Mouse (Mus musculus): ENCODE results near the gene Bcl11a. TPM values are rescaled to one million over a fixed set of nuclear protein-coding genes. Genes with fewer than 3 reads are reported as not detected.
"Not testable (repeated sequence)": the region's sequence is repeated elsewhere in the genome, so short reads cannot be mapped to it uniquely, and the experiment has no call there.

Gene Bcl11a
- polyA plus RNA-seq, 1 experiment from 2014 or later = 71.7 TPM

- Histone ChIP-seq H3K27ac (ENCODE audit: low read depth, low read length) (no peak overlapping the region), H3K27me3 (ENCODE audit: control insufficient read depth, insufficient read depth, low read length) (no peaks in the 10 kb centered on the region), H3K4me2 (replicated peaks; ENCODE audit: low read depth, low read length) (no peak overlapping the region), H3K9ac (ENCODE audit: low read depth, low read length) (no peak overlapping the region), H3K9me3 (ENCODE audit: control insufficient read depth, low read length) (no peaks in the 10 kb centered on the region), H3K36me3 (ENCODE audit: control insufficient read depth, insufficient read depth, low read length) (no peaks in the 10 kb centered on the region), H3K4me1 (replicated peaks; ENCODE audit: control insufficient read depth, insufficient read depth, low read length) (peaks cover 2% of the 10 kb centered on the region; the same call in 1 of the 2 replicates), H3K4me3 (ENCODE audit: low read depth, low read length) (no peak overlapping the region)
- no peak for ATAC-seq (ENCODE audit: low FRiP score)
- DNase-seq (ENCODE audit: low spot score) = no peak
- 90% methylated on average over 2 of the region's 2 CpGs for WGBS
Measured at GRCm38 (mm10) chr11:24116041-24116440, 38.2 kb downstream of the Bcl11a start.

- Histone ChIP-seq H3K36me3 (ENCODE audit: control insufficient read depth, insufficient read depth, low read length) (no peaks in the 10 kb centered on the region), H3K4me1 (replicated peaks; ENCODE audit: control insufficient read depth, insufficient read depth, low read length) (peaks cover 2% of the 10 kb centered on the region; the same call in 1 of the 2 replicates), H3K9ac (ENCODE audit: low read depth, low read length) (no peak overlapping the region), H3K27me3 (ENCODE audit: control insufficient read depth, insufficient read depth, low read length) (no peaks in the 10 kb centered on the region), H3K27ac (ENCODE audit: low read depth, low read length) (no peak overlapping the region), H3K4me3 (ENCODE audit: low read depth, low read length) (no peak overlapping the region), H3K9me3 (ENCODE audit: control insufficient read depth, low read length) (no peaks in the 10 kb centered on the region), H3K4me2 (replicated peaks; ENCODE audit: low read depth, low read length) (no peak overlapping the region)
- ATAC-seq (ENCODE audit: low FRiP score) (no peak), DNase-seq (ENCODE audit: low spot score) (no peak)
- 89% methylated on average over 7 of the region's 7 CpGs for WGBS
Measured at GRCm38 (mm10) chr11:24116582-24117318, 38.9 kb downstream of the Bcl11a start.

GRCm38 (mm10) chr11:24121136-24121535 is 43.3 kb downstream of the Bcl11a start:
- H3K27me3 ChIP-seq (ENCODE audit: control insufficient read depth, insufficient read depth, low read length) = no peaks in the 10 kb centered on the region
- 84% methylated on average over 9 of the region's 9 CpGs for WGBS
- ATAC-seq (ENCODE audit: low FRiP score) = no peak
- H3K9ac ChIP-seq (ENCODE audit: low read depth, low read length) = no peak overlapping the region
- peaks cover 2% of the 10 kb centered on the region; the same call in 1 of the 2 replicates for H3K4me1 ChIP-seq (replicated peaks; ENCODE audit: control insufficient read depth, insufficient read depth, low read length)
- H3K4me3 ChIP-seq (ENCODE audit: low read depth, low read length) = no peak overlapping the region
- no peak overlapping the region for H3K4me2 ChIP-seq (replicated peaks; ENCODE audit: low read depth, low read length)
- H3K27ac ChIP-seq (ENCODE audit: low read depth, low read length) = no peak overlapping the region
- no peaks in the 10 kb centered on the region for H3K9me3 ChIP-seq (ENCODE audit: control insufficient read depth, low read length)
- DNase-seq (ENCODE audit: low spot score) = no peak
- H3K36me3 ChIP-seq (ENCODE audit: control insufficient read depth, insufficient read depth, low read length) = no peaks in the 10 kb centered on the region

DNA sequence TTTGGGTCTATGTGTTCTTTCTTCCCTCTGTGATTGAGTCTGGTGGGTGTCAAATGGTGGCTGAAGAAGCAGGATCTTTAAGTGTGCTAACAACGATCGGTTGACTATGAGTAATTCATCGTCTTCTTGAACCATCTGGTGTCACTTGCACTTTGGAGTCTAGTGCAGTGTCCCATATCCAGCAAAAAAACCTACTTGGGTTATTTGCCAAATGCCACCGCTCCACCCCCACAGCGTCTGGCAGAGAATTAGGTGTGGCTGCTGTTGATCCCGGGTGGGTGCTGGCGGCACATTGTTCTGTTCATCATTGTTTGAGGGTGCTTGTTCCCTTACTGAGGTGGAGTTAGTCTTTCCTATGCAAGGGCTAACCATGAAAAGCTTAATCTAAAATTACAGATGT is 45.0 kb downstream of the Bcl11a start:
- H3K4me3 ChIP-seq (ENCODE audit: low read depth, low read length) = no peak overlapping the region
- no peak overlapping the region for H3K4me2 ChIP-seq (replicated peaks; ENCODE audit: low read depth, low read length)
- H3K9me3 ChIP-seq (ENCODE audit: control insufficient read depth, low read length) = no peaks in the 10 kb centered on the region
- no peaks in the 10 kb centered on the region for H3K27me3 ChIP-seq (ENCODE audit: control insufficient read depth, insufficient read depth, low read length)
- H3K36me3 ChIP-seq (ENCODE audit: control insufficient read depth, insufficient read depth, low read length) = no peaks in the 10 kb centered on the region
- H3K27ac ChIP-seq (ENCODE audit: low read depth, low read length) = no peak overlapping the region
- DNase-seq (ENCODE audit: low spot score) (no peak), ATAC-seq (ENCODE audit: low FRiP score) (no peak)
- WGBS = 97% methylated on average over 7 of the region's 7 CpGs
- no peak overlapping the region for H3K9ac ChIP-seq (ENCODE audit: low read depth, low read length)
- H3K4me1 ChIP-seq (replicated peaks; ENCODE audit: control insufficient read depth, insufficient read depth, low read length) = peaks cover 2% of the 10 kb centered on the region; the same call in 1 of the 2 replicates

DNA sequence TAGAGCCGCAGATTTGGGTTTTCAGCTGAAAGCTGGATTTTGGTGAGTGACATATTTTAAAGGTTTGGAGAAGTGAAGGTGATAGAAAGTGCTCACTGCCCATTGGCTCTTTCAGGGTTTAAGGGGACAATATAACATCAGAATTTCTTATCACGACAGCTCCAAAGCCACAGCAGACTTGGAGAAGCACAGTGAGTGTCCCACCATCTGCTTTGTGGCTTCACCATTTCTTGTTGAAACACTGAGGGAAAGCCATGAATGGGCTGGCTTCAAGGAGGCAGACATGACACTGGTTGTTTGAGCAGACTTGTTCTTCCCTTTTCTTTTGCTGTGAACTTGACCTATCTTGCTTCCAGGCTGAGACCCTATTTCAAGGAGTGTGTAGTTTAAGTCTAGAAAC is 46.1 kb downstream of the Bcl11a start:
- Histone ChIP-seq H3K27ac (ENCODE audit: low read depth, low read length) (no peak overlapping the region), H3K9ac (ENCODE audit: low read depth, low read length) (no peak overlapping the region), H3K9me3 (ENCODE audit: control insufficient read depth, low read length) (no peaks in the 10 kb centered on the region), H3K4me2 (replicated peaks; ENCODE audit: low read depth, low read length) (no peak overlapping the region), H3K36me3 (ENCODE audit: control insufficient read depth, insufficient read depth, low read length) (no peaks in the 10 kb centered on the region), H3K4me1 (replicated peaks; ENCODE audit: control insufficient read depth, insufficient read depth, low read length) (no peaks in the 10 kb centered on the region), H3K27me3 (ENCODE audit: control insufficient read depth, insufficient read depth, low read length) (no peaks in the 10 kb centered on the region), H3K4me3 (ENCODE audit: low read depth, low read length) (no peak overlapping the region)
- ATAC-seq (ENCODE audit: low FRiP score) (no peak), DNase-seq (ENCODE audit: low spot score) (no peak)
- 87% methylated on average over 2 of the region's 2 CpGs for WGBS

GRCm38 (mm10) chr11:24125098-24125497 is 47.2 kb downstream of the Bcl11a start:
- no peak for DNase-seq (ENCODE audit: low spot score)
- no peak for ATAC-seq (ENCODE audit: low FRiP score)
- H3K9ac ChIP-seq (ENCODE audit: low read depth, low read length) = no peak overlapping the region
- H3K4me2 ChIP-seq (replicated peaks; ENCODE audit: low read depth, low read length) = no peak overlapping the region
- no peak overlapping the region for H3K4me3 ChIP-seq (ENCODE audit: low read depth, low read length)
- no peak overlapping the region for H3K27ac ChIP-seq (ENCODE audit: low read depth, low read length)
- no peaks in the 10 kb centered on the region for H3K9me3 ChIP-seq (ENCODE audit: control insufficient read depth, low read length)
- 88% methylated on average over 6 of the region's 6 CpGs for WGBS
- H3K36me3 ChIP-seq (ENCODE audit: control insufficient read depth, insufficient read depth, low read length) = no peaks in the 10 kb centered on the region
- no peaks in the 10 kb centered on the region for H3K4me1 ChIP-seq (replicated peaks; ENCODE audit: control insufficient read depth, insufficient read depth, low read length)
- no peaks in the 10 kb centered on the region for H3K27me3 ChIP-seq (ENCODE audit: control insufficient read depth, insufficient read depth, low read length)

- Histone ChIP-seq H3K4me3 (ENCODE audit: low read depth, low read length) (no peak overlapping the region), H3K27ac (ENCODE audit: low read depth, low read length) (no peak overlapping the region), H3K9ac (ENCODE audit: low read depth, low read length) (no peak overlapping the region), H3K36me3 (ENCODE audit: control insufficient read depth, insufficient read depth, low read length) (no peaks in the 10 kb centered on the region), H3K9me3 (ENCODE audit: control insufficient read depth, low read length) (no peaks in the 10 kb centered on the region), H3K27me3 (ENCODE audit: control insufficient read depth, insufficient read depth, low read length) (no peaks in the 10 kb centered on the region), H3K4me1 (replicated peaks; ENCODE audit: control insufficient read depth, insufficient read depth, low read length) (no peaks in the 10 kb centered on the region), H3K4me2 (replicated peaks; ENCODE audit: low read depth, low read length) (no peak overlapping the region)
- DNase-seq (ENCODE audit: low spot score) (no peak), ATAC-seq (ENCODE audit: low FRiP score) (no peak)
- whole genome bisulfite sequencing = 54% methylated on average over 2 of the region's 2 CpGs
Measured at GRCm38 (mm10) chr11:24128001-24128400, 50.1 kb downstream of the Bcl11a start.

DNA sequence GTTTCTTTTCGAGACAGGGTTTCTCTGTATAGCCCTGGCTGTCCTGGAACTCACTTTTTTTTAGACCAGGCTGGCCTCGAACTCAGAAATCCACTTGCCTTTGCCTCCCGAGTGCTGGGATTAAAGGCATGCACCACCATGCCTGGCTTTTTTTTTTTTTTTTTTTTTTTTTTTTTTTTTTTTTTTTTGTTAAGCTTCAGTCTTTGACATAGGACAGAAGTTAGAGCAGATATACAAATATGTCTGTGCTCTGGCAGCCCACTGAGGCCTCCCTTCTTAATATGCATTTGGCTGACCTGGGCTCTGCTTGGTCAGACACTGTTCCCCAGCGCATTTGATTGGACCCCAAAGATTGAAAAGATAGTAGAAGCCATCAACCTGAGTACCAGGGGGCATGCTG is 51.0 kb downstream of the Bcl11a start:
- not testable (repeated sequence) for DNase-seq (ENCODE audit: low spot score); H3K9ac ChIP-seq (ENCODE audit: low read depth, low read length); ATAC-seq (ENCODE audit: low FRiP score); H3K4me1 ChIP-seq (replicated peaks; ENCODE audit: control insufficient read depth, insufficient read depth, low read length); H3K4me2 ChIP-seq (replicated peaks; ENCODE audit: low read depth, low read length); H3K4me3 ChIP-seq (ENCODE audit: low read depth, low read length); H3K27ac ChIP-seq (ENCODE audit: low read depth, low read length); H3K9me3 ChIP-seq (ENCODE audit: control insufficient read depth, low read length); H3K27me3 ChIP-seq (ENCODE audit: control insufficient read depth, insufficient read depth, low read length); H3K36me3 ChIP-seq (ENCODE audit: control insufficient read depth, insufficient read depth, low read length)
- WGBS = 83% methylated on average over 4 of the region's 4 CpGs

Measured in hindbrain, embryonic 11.5 days (tissue).